Mouse (Mus musculus): Measurements from ENCODE around the gene Wls. TPM values are rescaled to one million over a fixed set of nuclear protein-coding genes. Genes with fewer than 3 reads are reported as not detected.

Wls gene
- total and polyA plus RNA-seq, 3 experiments = not detected

Other genes with a start within 250 kb of the Wls start
- gene Rpe65, start 240.5 kb upstream of the Wls start, total RNA-seq (2012; rRNA removed) = not detected in 2 replicates
- gene Rpe65, start 240.5 kb upstream of the Wls start, total RNA-seq (2014; rRNA removed) = not detected in 2 replicates
- gene Rpe65, start 240.5 kb upstream of the Wls start, polyA plus RNA-seq (2012; ENCODE audit: insufficient read length, low read depth) = not detected in 2 replicates